Mouse (Mus musculus) embryo, embryonic 11 days (tissue): ENCODE data around the gene Zrsr1.

Source experiments
- DNase-seq: peaks from one replicate; pipeline ENCODE4 v3.0.0-alpha.2; 2015

Zrsr1 gene

DNA sequence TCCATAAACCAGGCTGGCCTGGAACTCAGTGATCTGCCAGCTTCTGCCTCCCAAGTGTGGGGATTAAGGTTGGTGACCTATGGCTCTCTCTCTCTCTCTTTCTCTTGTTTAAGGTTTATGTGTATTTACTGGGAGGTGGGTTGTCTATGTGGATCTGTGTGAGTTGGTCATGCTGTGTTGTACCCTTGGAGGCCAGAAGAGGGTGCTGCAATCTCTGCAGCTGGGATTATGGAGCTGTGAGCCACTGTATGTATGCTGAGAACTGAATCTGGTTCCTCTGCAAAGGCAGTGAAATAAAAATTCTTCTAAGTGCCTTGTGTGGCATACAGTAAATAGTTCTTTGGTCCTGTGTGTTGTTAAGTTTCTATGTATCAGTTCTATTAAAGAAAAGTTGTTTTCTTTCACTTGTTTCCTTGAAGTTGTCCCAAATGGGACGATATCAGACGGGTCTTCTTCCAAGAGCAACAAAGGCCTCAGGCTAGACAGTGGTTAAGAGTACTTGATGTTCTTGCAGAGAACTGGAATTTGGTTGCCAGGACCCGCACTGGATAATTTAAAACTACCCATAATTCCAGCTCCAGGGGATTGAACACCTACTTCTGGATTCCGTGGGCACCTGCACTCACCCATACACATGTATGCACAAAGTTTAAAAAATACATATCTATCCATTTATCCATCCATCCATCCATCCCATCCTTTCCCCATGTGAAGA is 41.9 kb downstream of the Zrsr1 start:
- DNase-seq, result peak; percentile 15

DNA sequence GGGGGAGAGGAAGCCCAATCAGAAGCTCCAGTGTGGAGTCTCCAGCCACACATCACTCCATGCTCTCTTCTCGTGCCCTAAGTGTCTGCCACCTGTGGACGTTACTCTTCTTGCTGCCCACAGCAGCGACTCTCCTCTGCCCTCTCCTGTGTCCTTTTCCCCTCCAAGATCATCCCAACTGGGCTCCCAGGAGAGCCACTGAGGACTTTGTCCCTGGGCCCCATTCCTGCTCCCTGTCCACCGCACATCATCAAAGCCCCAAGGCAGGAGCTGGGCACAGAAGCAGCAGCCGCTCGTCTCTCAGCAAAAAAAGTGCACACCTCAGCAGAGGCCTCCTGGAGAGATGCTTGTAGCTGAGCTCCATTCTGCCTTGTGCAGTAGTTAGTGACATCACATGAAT is 43.2 kb downstream of the Zrsr1 start:
- no peak for DNase-seq

DNA sequence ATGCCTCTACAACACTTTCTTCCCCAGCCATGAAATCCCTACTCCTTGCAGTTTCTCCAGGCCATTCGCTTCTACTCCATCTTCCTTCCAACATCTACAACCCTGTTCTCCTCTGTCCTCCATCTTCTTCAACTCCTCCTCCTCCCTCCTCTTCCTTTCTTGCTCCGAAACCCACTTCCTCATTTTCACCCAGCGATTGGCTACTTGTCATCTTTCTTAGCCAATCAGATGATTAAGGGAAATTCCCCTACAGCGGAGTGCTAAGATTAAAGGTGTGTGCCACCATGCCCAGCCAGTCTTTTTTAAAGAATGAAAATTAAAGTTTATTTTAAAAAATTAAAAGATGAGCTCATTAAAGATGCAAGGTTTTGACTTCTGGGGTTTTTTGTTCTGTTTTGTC is 46.1 kb downstream of the Zrsr1 start:
- no peak for DNase-seq

DNA sequence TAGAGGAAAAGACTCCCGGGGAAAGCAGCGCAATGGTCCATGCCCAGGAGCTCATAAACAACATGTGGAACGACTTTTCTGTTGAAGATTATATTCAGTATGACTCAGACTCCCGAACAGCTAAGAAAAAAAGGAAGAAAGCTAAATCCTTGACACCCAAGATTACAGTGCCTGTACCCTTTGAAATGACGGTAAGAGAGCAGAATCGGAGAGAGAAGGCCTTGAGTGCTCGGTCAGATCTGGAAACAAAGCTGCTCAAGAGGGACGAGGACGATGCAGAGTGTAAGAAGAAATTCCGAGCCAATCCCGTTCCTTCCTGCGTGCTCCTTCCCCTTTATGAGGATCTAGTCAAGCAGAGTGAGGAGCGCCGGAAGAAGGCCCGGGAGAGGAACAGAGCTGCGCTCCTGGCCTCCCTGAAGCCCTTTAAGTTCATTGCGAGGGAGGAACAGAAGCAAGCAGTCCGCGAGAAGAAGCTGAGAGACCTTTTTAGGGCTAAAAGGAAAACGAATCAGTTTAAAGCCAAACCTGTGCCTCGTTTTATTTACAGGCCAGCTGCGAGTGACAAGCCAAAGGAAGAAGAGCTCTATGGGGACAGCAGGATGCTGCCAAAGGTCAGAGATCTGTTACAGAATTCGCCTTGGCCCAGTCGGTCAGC is 48.4 kb downstream of the Zrsr1 start:
- DNase-seq, result no peak

DNA sequence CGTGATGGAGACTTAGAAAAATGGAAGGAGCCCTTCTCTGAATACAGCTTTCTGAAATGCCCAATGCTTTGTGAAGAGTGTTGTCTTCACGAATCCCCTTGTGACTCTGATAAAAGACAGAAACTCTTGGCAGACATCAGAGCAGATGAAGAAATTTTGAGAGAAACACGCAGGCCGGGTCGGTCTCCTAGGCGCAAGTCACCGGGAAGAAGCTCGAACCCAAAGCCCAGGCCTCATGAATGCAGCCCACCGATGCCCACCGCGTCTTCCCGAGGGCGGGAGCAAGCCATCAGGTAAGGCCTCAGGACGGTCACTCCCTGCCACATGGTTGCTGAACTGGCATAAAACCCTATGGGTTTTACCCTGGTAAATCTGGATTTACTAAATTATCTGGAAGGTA is 49.0 kb downstream of the Zrsr1 start:
- DNase-seq, result no peak

DNA sequence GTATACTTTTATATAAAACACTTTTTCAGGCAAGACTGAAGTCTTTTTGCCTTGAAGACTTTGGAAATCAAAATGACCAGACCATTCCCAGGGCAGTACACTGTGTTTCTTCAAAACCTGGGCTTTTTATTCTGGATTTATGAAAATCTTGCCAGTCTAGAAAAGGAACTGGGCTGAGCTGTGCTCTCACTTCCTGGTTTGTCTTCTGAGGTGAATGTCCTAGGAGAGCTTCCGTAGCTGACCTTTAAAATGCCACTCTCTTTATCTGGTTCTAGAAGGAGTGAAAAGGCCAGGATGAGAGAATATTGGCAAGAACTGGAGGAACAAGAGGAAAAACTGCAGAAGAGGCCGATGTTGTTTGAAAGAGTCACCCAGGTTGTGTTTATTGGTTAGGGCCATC is 51.4 kb downstream of the Zrsr1 start:
- DNase-seq, result no peak

DNA sequence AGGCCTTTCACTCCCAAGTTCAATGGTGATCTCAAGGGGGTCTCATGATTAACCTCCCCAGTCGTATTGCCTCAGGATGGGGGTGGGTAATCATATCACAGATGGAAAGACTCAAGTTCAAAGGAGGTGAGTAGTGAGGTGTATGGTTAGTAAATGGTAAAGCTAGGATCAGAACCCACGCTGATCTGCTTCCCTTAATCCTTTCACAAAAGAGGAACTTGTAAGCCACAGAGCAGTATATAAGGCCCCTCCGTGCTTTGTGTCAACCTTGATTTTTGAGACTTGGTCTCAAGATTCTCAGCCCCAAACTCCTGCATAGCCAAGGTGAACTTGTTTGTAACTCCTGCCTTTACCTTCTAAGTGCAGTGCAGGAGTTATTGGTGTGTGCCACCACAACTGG is 52.4 kb downstream of the Zrsr1 start:
- no peak for DNase-seq
